Comparison of ENCODE assay signal across 15 mouse cellular contexts in the genomic region with DNA sequence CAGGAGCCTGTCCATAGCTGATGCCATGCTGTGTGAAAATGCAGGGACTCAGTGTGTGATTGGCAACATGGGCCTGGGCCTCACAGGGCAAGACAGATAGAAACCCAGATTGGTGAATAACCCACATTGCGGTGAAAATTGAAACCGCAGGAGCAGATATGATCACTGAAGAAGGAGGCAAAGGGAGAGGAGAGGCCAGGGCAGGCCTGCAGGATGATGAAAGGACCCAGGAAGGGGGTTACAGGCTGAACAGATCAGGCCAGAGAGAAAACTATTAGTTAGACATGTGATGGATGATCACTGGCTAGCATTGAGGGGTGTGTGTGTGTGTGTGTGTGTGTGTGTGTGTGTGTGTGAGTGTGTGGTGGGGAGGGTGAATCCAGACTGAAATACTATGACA.
DNase-seq lines count a peak whose midpoint lies in the region; ATAC-seq and TF ChIP-seq lines count a peak whose summit lies in the region.
"Had no signal": no experiment of that assay in that cellular context is flagged by ENCODE, and none has a peak within 500 bp of the region (broad histone marks: within the 10 kb centered on the region; RNA-seq: fewer than 3 reads in every experiment).

No protein-coding gene starts in this region.

- no peak for DNase-seq in hindbrain, postnatal 0 days (ENCODE audit: low spot score)
- DNase-seq in neural tube, embryonic 10.5 days (ENCODE audit: extremely low spot score, low spot score): peak; percentile 14
- DNase-seq in lung, postnatal 14 days: no peak
- DNase-seq: adrenal gland, postnatal 14 days; cerebellum, postnatal 25 days; heart, postnatal 14 days; kidney, adult 8-10 months; lung, adult 2 months; thymus, postnatal 36 days had no signal

- no peak overlapping the region for H3K4me2 ChIP-seq in hindbrain, embryonic 12.5 days (replicated peaks)
- no peak overlapping the region for H3K4me2 ChIP-seq in hindbrain, postnatal 0 days (ENCODE audit: low read depth, low read length)
- no peak overlapping the region for H3K4me2 ChIP-seq in neural tube, embryonic 15.5 days
- no peak overlapping the region for H3K4me2 ChIP-seq in intestine, embryonic 16.5 days (ENCODE audit: low read depth, low read length)
- H3K4me2 ChIP-seq: limb, embryonic 13.5 days had no signal

- H3K9me3 ChIP-seq in hindbrain, embryonic 12.5 days (replicated peaks): no peaks in the 10 kb centered on the region
- no peaks in the 10 kb centered on the region for H3K9me3 ChIP-seq in hindbrain, postnatal 0 days (ENCODE audit: low read length)
- no peaks in the 10 kb centered on the region for H3K9me3 ChIP-seq in neural tube, embryonic 15.5 days (replicated peaks)
- no peaks in the 10 kb centered on the region for H3K9me3 ChIP-seq in intestine, embryonic 16.5 days (ENCODE audit: control insufficient read depth, low read length)
- H3K9me3 ChIP-seq: limb, embryonic 13.5 days had no signal

- peak overlapping the region; percentile 35 for H3K27ac ChIP-seq in hindbrain, embryonic 12.5 days
- no peak overlapping the region for H3K27ac ChIP-seq in hindbrain, postnatal 0 days
- H3K27ac ChIP-seq in neural tube, embryonic 15.5 days (replicated peaks): no peak overlapping the region; the same call in 1 of the 2 replicates
- H3K27ac ChIP-seq in bone marrow macrophage, adult 2 months (ENCODE audit: insufficient read depth, low read depth, low read length): peak overlapping the region; percentile 79
- no peak overlapping the region for H3K27ac ChIP-seq in intestine, embryonic 16.5 days (ENCODE audit: low read length)
- H3K27ac ChIP-seq: limb, embryonic 13.5 days had no signal

- peak; percentile 43; the same call in 1 of the 2 replicates for ATAC-seq in hindbrain, embryonic 12.5 days (ENCODE audit: low FRiP score)
- ATAC-seq in hindbrain, postnatal 0 days: no peak
- ATAC-seq in neural tube, embryonic 15.5 days (ENCODE audit: low FRiP score): no peak
- ATAC-seq in inflammation-experienced regulatory T-cells, adult 6 months: peak; percentile 25
- no peak; the same call in 1 of the 2 replicates for ATAC-seq in intestine, embryonic 16.5 days

- no peaks in the 10 kb centered on the region for H3K27me3 ChIP-seq in hindbrain, embryonic 12.5 days
- no peaks in the 10 kb centered on the region for H3K27me3 ChIP-seq in hindbrain, postnatal 0 days (ENCODE audit: insufficient read depth, low read length)
- H3K27me3 ChIP-seq in neural tube, embryonic 15.5 days (replicated peaks): no peaks in the 10 kb centered on the region
- H3K27me3 ChIP-seq in intestine, embryonic 16.5 days (replicated peaks; ENCODE audit: control insufficient read depth, insufficient read depth, low read length): no peaks in the 10 kb centered on the region
- H3K27me3 ChIP-seq: limb, embryonic 13.5 days had no signal

- peaks cover 12% of the 10 kb centered on the region for H3K4me1 ChIP-seq in hindbrain, embryonic 12.5 days
- H3K4me1 ChIP-seq in hindbrain, postnatal 0 days (ENCODE audit: insufficient read depth, low read length): no peaks in the 10 kb centered on the region
- peaks cover 4% of the 10 kb centered on the region; the same call in 1 of the 2 replicates for H3K4me1 ChIP-seq in neural tube, embryonic 15.5 days
- H3K4me1 ChIP-seq in bone marrow macrophage, adult 2 months (ENCODE audit: control insufficient read depth, insufficient read depth, low read length): peaks cover 23% of the 10 kb centered on the region
- H3K4me1 ChIP-seq in intestine, embryonic 16.5 days (ENCODE audit: control insufficient read depth, insufficient read depth, low read length): 0 out of 2 replicates have a peak, but pooled peaks cover 3% of the 10 kb centered on the region
- H3K4me1 ChIP-seq: limb, embryonic 13.5 days had no signal

- H3K36me3 ChIP-seq in hindbrain, embryonic 12.5 days: no peaks in the 10 kb centered on the region
- H3K36me3 ChIP-seq in hindbrain, postnatal 0 days (ENCODE audit: insufficient read depth, low read length): no peaks in the 10 kb centered on the region
- H3K36me3 ChIP-seq in neural tube, embryonic 15.5 days: no peaks in the 10 kb centered on the region
- no peaks in the 10 kb centered on the region for H3K36me3 ChIP-seq in intestine, embryonic 16.5 days (ENCODE audit: control insufficient read depth, insufficient read depth, low read length)
- H3K36me3 ChIP-seq: limb, embryonic 13.5 days had no signal

- no peak overlapping the region for H3K9ac ChIP-seq in hindbrain, embryonic 12.5 days
- no peak overlapping the region for H3K9ac ChIP-seq in hindbrain, postnatal 0 days (replicated peaks; ENCODE audit: low read length)
- no peak overlapping the region for H3K9ac ChIP-seq in neural tube, embryonic 15.5 days (replicated peaks)
- H3K9ac ChIP-seq in intestine, embryonic 16.5 days (ENCODE audit: low read depth, low read length): no peak overlapping the region
- H3K9ac ChIP-seq: limb, embryonic 13.5 days had no signal

- H3K4me3 ChIP-seq in hindbrain, embryonic 12.5 days: no peak overlapping the region
- no peak overlapping the region for H3K4me3 ChIP-seq in hindbrain, postnatal 0 days (ENCODE audit: low read length)
- H3K4me3 ChIP-seq in neural tube, embryonic 15.5 days (replicated peaks): no peak overlapping the region
- H3K4me3 ChIP-seq in bone marrow macrophage, adult 2 months (ENCODE audit: insufficient read depth, low read length): no peak overlapping the region
- no peak overlapping the region for H3K4me3 ChIP-seq in intestine, embryonic 16.5 days (ENCODE audit: low read length)
- H3K4me3 ChIP-seq: limb, embryonic 13.5 days had no signal

- no peak for TF ChIP-seq CTCF in hindbrain, postnatal 0 days (IDR thresholded peaks at IDR 0.05; ENCODE audit: low read depth)
- no peak for TF ChIP-seq CTCF in bone marrow macrophage, adult 2 months (IDR thresholded peaks at IDR 0.05; ENCODE audit: low read depth, low read length)

- no peak for TF ChIP-seq POLR2A in bone marrow macrophage, adult 2 months (IDR thresholded peaks at IDR 0.05; ENCODE audit: borderline replicate concordance, low read depth, low read length)

- 71% methylated on average over 2 of the region's 2 CpGs for WGBS in hindbrain, embryonic 12.5 days
- WGBS in hindbrain, postnatal 0 days: 77% methylated on average over 2 of the region's 2 CpGs
- WGBS in neural tube, embryonic 15.5 days: 92% methylated on average over 2 of the region's 2 CpGs
- WGBS in intestine, embryonic 16.5 days: 82% methylated on average over 2 of the region's 2 CpGs

Comparison
In these comparisons a context has a peak if more than half of its experiments do, and no peak if none do; other contexts are left out.
1. ATAC-seq: peak in hindbrain, embryonic 12.5 days (single experiment) and inflammation-experienced regulatory T-cells, adult 6 months (single experiment); none in hindbrain, postnatal 0 days (single experiment), neural tube, embryonic 15.5 days (single experiment) and intestine, embryonic 16.5 days (single experiment).
2. H3K27ac ChIP-seq: peak in hindbrain, embryonic 12.5 days (single experiment) and bone marrow macrophage, adult 2 months (single experiment); none in hindbrain, postnatal 0 days (single experiment), neural tube, embryonic 15.5 days (single experiment) and intestine, embryonic 16.5 days (single experiment).